Mouse (Mus musculus) liver, embryonic 13.5 days (tissue): ENCODE data around the gene Gsdma3. TPM values are rescaled to one million over a fixed set of nuclear protein-coding genes. Genes with fewer than 3 reads are reported as not detected.
"Not testable (repeated sequence)": the region's sequence is repeated elsewhere in the genome, so short reads cannot be mapped to it uniquely, and the experiment has no call there.

Experiments
- ATAC-seq: fragments of 200-750 bp; cut with Nextera tagmentation; 2 replicates; pipeline ENCODE4 v1.8.0; 2017; ENCODE audit warnings: low read depth, mild to moderate bottlenecking, moderate number of reproducible peaks, moderate library complexity
- DNase-seq: peaks from one replicate; pipeline ENCODE4 v3.0.0; 2022
- H3K27ac ChIP-seq: fragments of 300-500 bp; sonication (generic); 2 replicates; pipeline ENCODE4 v1.5.1; 2015; ENCODE audit warnings: moderate library complexity, mild to moderate bottlenecking, inconsistent platforms
- H3K27me3 ChIP-seq: fragments of 300-500 bp; sonication (generic); 2 replicates; pipeline ENCODE4 v1.6.1; 2015; ENCODE audit warnings: mild to moderate bottlenecking, inconsistent platforms
- H3K36me3 ChIP-seq: fragments of 300-500 bp; sonication (generic); 2 replicates; pipeline ENCODE4 v1.6.1; 2015; ENCODE audit warnings: mild to moderate bottlenecking, inconsistent platforms
- H3K4me1 ChIP-seq: fragments of 300-500 bp; sonication (generic); replicated peaks from 2 replicates; pipeline ENCODE4 v1.6.1; 2015; ENCODE audit warnings: inconsistent platforms
- H3K4me2 ChIP-seq: fragments of 300-500 bp; sonication (generic); 2 replicates; pipeline ENCODE4 v1.6.1; 2015; ENCODE audit warnings: inconsistent platforms, mild to moderate bottlenecking, moderate library complexity
- H3K4me3 ChIP-seq: fragments of 300-500 bp; sonication (generic); replicated peaks from 2 replicates; pipeline ENCODE4 v1.5.1; 2015; ENCODE audit warnings: mild to moderate bottlenecking, inconsistent platforms
- H3K9ac ChIP-seq: fragments of 300-500 bp; sonication (generic); 2 replicates; pipeline ENCODE4 v1.6.1; 2015; ENCODE audit warnings: mild to moderate bottlenecking, inconsistent platforms
- H3K9me3 ChIP-seq: fragments of 300-500 bp; sonication (generic); replicated peaks from 2 replicates; pipeline ENCODE4 v1.6.1; 2016; ENCODE audit warnings: inconsistent platforms
- WGBS: fragments of 180-500 bp; shearing (Covaris S2); methylation state at CpG from one replicate; pipeline ENCODE4 v1.1.7; 2015; ENCODE audit not compliant: insufficient replicate concordance; 5-methylcytosine and 5-hydroxymethylcytosine counted together
- polyA plus RNA-seq: library from polyadenylated mRNA; unstranded; fragments of >200 nt; fragmentation: Nextera tagmentation; extraction: Ambion mirVana; gene quantifications from 2 replicates; pipeline ENCODE4 v1.2.1, GENCODE M21; 2015

Gsdma3 gene
- polyA plus RNA-seq, 1 experiment from 2014 or later: not detected

DNA sequence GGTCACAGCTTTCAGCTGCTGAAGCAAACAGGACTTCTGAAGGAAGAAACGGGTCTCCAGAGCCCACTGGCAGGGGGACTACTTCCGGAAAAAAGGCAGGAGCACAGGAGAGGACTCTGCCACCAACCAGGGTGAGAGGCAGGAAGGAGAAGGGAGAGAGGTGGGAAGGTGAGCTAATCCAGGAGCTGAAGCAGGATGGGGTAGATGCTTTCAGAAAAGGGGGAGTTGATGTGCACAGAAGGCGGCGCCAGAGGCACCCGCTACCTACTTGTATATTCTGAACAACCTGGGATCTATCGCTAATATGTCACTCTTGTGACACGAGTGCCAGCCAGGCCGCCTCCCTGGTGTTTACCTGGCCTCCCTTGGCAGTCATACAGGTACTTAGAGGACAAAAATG, 28.2 kb upstream of the Gsdma3 start, which contains the start of gene Lrrc3c:
Lrrc3c (plus strand) TSS at position 301 of the 400 bp plus-strand sequence.
- 73% methylated on average over 8 of the region's 8 CpGs for WGBS
- ATAC-seq (no peak), DNase-seq (no peak)
- H3K4me2 ChIP-seq: no peak within 1 kb of the TSS
- H3K9me3 ChIP-seq: no peaks in the 10 kb centered on the region
- peaks cover 22% of the 10 kb centered on the region for H3K4me1 ChIP-seq
- no peak within 1 kb of the TSS for H3K4me3 ChIP-seq
- peak within 1 kb of the TSS; percentile 16; the same call in 1 of the 2 replicates for H3K27ac ChIP-seq
- H3K36me3 ChIP-seq: no peaks in the 10 kb centered on the region
- peaks cover 52% of the 10 kb centered on the region for H3K27me3 ChIP-seq
- H3K9ac ChIP-seq: no peak within 1 kb of the TSS

DNA sequence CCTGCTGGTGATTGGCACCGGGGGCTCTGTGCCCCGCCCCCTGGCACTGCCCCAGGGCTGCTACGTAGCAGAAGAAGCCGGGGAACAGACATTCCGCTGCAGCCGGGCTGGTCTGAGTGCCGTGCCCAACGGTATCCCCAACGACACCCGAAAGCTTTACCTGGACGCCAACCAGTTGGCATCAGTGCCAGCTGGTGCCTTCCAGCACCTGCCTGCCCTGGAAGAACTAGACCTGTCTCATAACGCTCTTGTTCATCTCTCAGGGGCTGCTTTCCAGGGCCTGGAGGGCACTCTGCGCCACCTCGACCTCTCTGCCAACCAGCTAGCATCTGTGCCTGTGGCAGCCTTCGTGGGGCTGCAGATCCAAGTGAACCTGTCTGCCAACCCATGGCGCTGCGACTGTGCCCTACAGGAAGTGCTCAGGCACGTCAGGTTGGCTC, 27.3 kb upstream of the Gsdma3 start:
- ATAC-seq: no peak
- Histone ChIP-seq H3K4me1 (peaks cover 18% of the 10 kb centered on the region), H3K9ac (no peak overlapping the region), H3K27ac (no peak overlapping the region), H3K4me3 (no peak overlapping the region), H3K36me3 (no peaks in the 10 kb centered on the region), H3K4me2 (no peak overlapping the region), H3K9me3 (no peaks in the 10 kb centered on the region), H3K27me3 (peaks cover 55% of the 10 kb centered on the region)
- 56% methylated on average over 18 of the region's 18 CpGs for WGBS
- DNase-seq: no peak

DNA sequence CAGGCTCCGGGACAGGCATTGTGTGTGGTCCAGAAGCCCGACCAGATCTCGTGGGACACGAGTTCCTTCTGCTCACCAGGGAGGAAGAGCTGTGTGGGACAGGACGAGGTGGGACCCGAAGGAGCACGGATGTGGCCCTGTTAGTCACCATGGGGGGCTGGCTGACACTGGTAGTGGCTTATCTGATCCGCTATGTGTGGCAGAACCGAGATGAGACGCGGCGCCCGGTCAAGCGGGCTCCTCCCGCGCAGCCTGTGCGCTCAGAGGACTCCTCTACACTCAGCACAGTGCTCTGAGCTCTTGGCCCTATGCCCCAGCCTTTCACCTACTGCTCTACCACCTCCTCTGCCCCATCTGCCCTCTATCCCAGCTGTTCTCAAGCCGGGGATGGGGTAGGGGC, 26.9 kb upstream of the Gsdma3 start:
- no peak overlapping the region for H3K4me2 ChIP-seq
- DNase-seq (no peak), ATAC-seq (no peak)
- peaks cover 18% of the 10 kb centered on the region for H3K4me1 ChIP-seq
- no peaks in the 10 kb centered on the region for H3K36me3 ChIP-seq
- no peak overlapping the region for H3K27ac ChIP-seq
- WGBS: 23% methylated on average over 18 of the region's 18 CpGs
- H3K4me3 ChIP-seq: no peak overlapping the region
- peaks cover 55% of the 10 kb centered on the region for H3K27me3 ChIP-seq
- H3K9me3 ChIP-seq: no peaks in the 10 kb centered on the region
- no peak overlapping the region for H3K9ac ChIP-seq

DNA sequence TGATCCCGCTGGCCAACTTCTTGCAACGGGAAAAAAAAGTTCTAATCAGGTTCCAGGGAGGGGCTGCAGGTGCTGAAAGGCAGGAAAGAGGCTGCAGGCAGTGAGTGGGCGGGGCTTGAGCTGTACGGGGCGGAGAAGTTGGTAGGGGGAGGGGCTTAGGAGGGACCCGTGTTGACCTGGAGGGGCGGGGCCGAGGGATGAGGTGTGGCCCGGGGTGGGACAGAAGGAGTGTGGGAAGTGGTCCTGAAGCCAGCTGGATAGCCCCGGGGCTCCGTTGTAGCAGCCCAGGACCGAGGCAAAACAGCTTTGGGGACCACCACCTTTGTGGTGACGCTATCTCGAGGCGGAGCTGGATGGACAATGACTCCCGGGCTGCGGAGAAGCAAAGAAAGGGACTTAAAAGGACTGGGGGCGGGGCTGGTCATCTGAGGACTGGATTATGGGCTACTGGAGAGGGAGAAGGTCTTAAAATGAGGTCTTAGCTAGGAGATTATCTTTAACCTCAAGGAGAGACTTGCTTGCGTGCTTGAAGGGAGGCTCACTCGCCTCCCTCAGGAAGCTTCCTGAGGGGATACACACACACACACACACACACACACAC, 24.0 kb upstream of the Gsdma3 start:
- no peaks in the 10 kb centered on the region for H3K36me3 ChIP-seq
- no peak overlapping the region for H3K9ac ChIP-seq
- no peaks in the 10 kb centered on the region for H3K9me3 ChIP-seq
- peak overlapping the region; percentile 56 for H3K4me2 ChIP-seq
- WGBS: 1% methylated on average over 20 of the region's 20 CpGs
- ATAC-seq: peak; percentile 44; the same call in 1 of the 2 replicates
- H3K27me3 ChIP-seq: peaks cover 67% of the 10 kb centered on the region
- peak overlapping the region; percentile 32 for H3K4me3 ChIP-seq
- H3K27ac ChIP-seq: no peak overlapping the region
- peaks cover 16% of the 10 kb centered on the region for H3K4me1 ChIP-seq
- DNase-seq: peak; percentile 68

DNA sequence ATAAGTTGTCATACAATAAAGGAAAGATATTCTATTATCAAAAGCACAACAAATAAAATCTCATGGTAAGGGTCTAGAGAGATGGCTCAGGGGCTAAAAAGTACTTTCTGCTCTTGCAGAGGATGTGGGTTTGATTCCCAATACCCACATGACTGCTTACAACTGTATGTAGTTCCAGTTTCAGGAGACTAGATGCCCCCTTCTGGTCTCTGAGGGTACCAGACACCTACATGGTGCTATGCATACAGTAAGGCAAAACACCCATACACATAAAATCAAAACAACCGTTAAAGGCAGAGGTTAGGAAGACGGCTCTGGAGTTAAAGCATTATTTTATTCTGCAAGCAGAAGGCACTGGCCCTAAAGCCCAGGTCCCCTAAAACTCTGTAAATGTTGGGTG, 22.2 kb upstream of the Gsdma3 start:
- Histone ChIP-seq H3K4me1 (peaks cover 15% of the 10 kb centered on the region), H3K4me2 (no peak overlapping the region), H3K27me3 (peaks cover 58% of the 10 kb centered on the region), H3K4me3 (no peak overlapping the region), H3K36me3 (no peaks in the 10 kb centered on the region), H3K9ac (no peak overlapping the region), H3K27ac (no peak overlapping the region), H3K9me3 (no peaks in the 10 kb centered on the region)
- WGBS: 54% methylated on average over 2 of the region's 2 CpGs
- ATAC-seq (no peak), DNase-seq (no peak)

DNA sequence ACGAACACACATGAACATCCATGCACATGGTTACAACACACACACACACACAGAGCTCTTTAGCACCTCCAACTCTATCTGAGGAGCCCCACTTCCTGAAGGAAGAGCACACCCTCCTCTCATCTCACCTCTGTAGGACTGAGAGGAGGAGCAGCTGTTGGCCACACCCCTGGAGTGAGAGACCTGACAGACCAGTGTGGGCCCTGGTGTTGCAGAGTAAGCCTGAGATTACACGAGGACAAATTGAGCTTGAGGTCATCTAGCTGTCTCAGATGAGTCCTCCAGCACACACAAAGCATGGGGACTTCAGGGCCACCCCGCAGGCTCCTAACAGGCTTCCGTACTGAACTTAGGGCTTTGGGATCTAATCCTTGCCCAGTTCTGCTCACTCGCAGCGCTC, 21.2 kb upstream of the Gsdma3 start:
- ATAC-seq, H3K36me3 ChIP-seq, DNase-seq, H3K27ac ChIP-seq, H3K4me2 ChIP-seq, H3K9ac ChIP-seq, H3K9me3 ChIP-seq, H3K4me3 ChIP-seq: not testable (repeated sequence)
- peaks cover 56% of the 10 kb centered on the region for H3K27me3 ChIP-seq
- peaks cover 11% of the 10 kb centered on the region for H3K4me1 ChIP-seq
- WGBS: 48% methylated on average over 6 of the region's 6 CpGs

DNA sequence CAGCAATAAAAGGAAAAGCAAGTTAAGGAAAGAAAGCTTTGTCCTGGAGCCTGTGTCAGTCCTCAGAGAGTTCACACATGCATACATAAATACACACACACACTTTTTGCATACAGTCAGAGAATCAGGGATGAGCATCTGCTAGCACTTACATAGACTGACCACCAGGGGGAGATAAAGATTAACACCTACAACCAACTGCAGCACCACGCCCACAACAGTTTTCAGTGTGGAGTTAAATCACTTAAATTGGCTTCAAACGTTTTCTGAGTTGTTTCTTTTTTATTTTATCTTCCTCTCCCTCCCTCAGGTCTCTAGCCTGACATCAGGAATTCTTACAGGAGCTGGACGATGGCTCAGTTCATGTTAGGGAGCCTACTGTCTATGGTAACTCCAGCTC, 19.4 kb upstream of the Gsdma3 start:
- no peak for ATAC-seq
- DNase-seq: no peak

DNA sequence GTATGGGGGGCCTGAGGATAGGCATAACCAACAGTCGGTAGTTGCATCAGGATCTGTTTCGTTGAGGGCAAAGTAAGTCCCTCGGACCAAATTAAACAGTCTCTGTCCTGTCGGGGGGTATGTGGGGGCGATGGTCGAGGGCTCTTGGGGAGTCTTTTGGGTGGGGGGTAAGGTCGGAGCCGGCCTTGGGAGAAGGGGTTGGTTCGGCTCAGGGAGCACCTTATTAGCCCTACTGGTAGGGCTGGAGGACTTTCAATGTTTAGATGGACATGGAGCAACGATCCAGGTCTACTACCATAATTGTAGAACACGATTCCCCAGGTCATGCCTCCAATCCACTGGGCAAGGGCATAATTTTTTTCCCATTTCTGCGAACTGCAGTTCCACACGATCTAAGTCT, 5.4 kb upstream of the Gsdma3 start:
- no peak for DNase-seq
- WGBS: 80% methylated on average over 13 of the region's 13 CpGs
- H3K4me3 ChIP-seq: no peak overlapping the region
- no peak overlapping the region for H3K27ac ChIP-seq
- H3K4me2 ChIP-seq: no peak overlapping the region
- H3K27me3 ChIP-seq: no peaks in the 10 kb centered on the region
- H3K9ac ChIP-seq: no peak overlapping the region
- H3K9me3 ChIP-seq: 0 out of 2 replicates have a peak, but pooled peaks cover 10% of the 10 kb centered on the region
- no peaks in the 10 kb centered on the region for H3K36me3 ChIP-seq
- no peak for ATAC-seq
- no peaks in the 10 kb centered on the region for H3K4me1 ChIP-seq

More for the DNA sequence above, 19.4 kb upstream of the Gsdma3 start:
- H3K4me2 ChIP-seq: no peak overlapping the region
- 9% methylated on average over 3 of the region's 3 CpGs for WGBS
- H3K36me3 ChIP-seq: no peaks in the 10 kb centered on the region
- no peaks in the 10 kb centered on the region for H3K9me3 ChIP-seq
- H3K27me3 ChIP-seq: peaks cover 38% of the 10 kb centered on the region
- H3K4me3 ChIP-seq: no peak overlapping the region
- no peak overlapping the region for H3K27ac ChIP-seq
- peaks cover 7% of the 10 kb centered on the region for H3K4me1 ChIP-seq
- no peak overlapping the region for H3K9ac ChIP-seq

DNA sequence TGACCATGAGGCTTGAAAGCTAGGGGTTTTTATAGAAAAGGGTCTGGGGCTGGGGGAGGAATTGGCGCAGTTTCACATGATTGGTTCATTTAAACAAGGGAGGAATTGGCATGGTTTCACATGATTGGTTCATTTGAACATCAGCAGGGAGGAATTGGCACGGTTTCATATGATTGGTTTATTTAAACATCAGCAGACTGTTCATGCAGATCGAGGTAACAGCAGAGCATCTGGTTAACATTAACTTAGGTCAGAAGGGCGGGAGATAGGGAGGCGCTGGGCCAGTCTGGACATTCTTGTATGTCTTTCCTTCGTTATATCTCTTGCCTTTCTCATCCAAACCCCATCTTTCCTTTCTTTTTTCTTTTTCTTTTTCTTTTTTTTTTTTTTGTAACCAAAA, 2.2 kb upstream of the Gsdma3 start:
- H3K9me3 ChIP-seq, H3K27ac ChIP-seq, ATAC-seq, H3K4me1 ChIP-seq, H3K4me2 ChIP-seq, H3K36me3 ChIP-seq, H3K4me3 ChIP-seq, H3K9ac ChIP-seq, DNase-seq, H3K27me3 ChIP-seq: not testable (repeated sequence)
- 67% methylated on average over 6 of the region's 6 CpGs for WGBS

DNA sequence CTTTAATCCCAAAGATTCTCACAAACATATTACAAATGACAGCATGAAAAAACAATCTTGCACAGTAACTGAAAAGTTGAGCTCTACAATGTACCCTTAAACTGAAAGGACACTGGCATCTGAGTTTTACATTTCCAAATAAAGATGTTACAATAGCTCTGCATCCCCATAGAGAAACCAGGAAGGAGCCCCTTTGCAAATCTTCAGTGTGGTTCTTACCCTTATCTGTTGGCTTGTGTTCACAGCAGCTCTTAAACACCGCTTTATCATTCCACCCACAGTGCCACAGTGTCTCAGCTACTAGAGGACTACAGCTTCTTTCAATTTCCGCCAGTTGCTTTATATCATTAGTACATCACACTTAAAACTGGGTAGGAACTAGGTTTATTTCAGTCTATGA, 1.8 kb upstream of the Gsdma3 start:
- H3K4me1 ChIP-seq, ATAC-seq, H3K27me3 ChIP-seq, H3K9ac ChIP-seq, H3K27ac ChIP-seq, DNase-seq, H3K36me3 ChIP-seq, H3K4me2 ChIP-seq, H3K4me3 ChIP-seq, H3K9me3 ChIP-seq: not testable (repeated sequence)
- 65% methylated on average over 2 of the region's 2 CpGs for WGBS

DNA sequence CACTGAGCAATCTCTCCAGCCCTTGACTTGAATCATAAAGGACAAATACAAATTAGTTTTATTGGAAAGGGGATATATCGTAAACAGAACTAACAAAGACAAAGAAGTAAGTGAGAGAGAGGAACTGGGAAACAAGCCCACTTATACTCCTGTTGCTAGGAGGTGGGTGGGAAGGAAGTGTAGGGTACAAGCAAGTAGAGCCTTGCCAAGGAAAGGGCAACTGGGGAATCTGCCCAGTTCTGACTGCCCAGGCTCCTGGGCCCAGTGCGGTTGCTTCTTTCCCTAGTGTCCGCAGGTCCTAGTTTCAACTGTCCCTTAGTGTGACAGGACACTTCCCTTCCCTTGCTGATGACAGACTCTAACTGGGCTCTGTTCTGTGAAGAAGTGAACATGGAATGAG, 2.5 kb downstream of the Gsdma3 start:
- Histone ChIP-seq H3K9me3 (0 out of 2 replicates have a peak, but pooled peaks cover 4% of the 10 kb centered on the region), H3K27me3 (peaks cover 7% of the 10 kb centered on the region; the same call in 1 of the 2 replicates), H3K4me2 (no peak overlapping the region), H3K4me1 (no peaks in the 10 kb centered on the region), H3K36me3 (no peaks in the 10 kb centered on the region), H3K9ac (no peak overlapping the region), H3K4me3 (no peak overlapping the region), H3K27ac (no peak overlapping the region)
- DNase-seq (no peak), ATAC-seq (no peak)
- WGBS: 87% methylated on average over 3 of the region's 3 CpGs

DNA sequence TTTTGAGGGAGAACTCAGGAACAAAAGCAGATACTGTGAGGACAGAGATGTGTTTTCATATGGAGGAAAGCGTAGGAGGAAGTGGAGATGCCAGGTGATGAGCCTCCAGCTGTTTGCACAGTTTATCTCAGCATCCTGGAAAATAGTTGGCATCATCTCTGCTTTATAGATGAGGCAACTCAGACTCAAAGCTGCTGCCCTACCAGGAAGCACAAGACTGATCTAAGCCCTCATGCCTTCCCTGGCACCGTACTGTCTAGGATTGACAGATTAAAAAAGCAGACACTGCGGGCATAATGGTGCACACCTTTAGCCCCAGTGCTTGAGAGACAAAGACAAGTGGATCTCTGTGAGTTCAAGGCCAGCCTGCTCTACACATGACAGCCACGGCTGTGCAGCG, 4.5 kb downstream of the Gsdma3 start:
- no peak overlapping the region for H3K4me2 ChIP-seq
- ATAC-seq (no peak), DNase-seq (no peak)
- H3K36me3 ChIP-seq: no peaks in the 10 kb centered on the region
- H3K9me3 ChIP-seq: no peaks in the 10 kb centered on the region
- 72% methylated on average over 5 of the region's 5 CpGs for WGBS
- H3K27me3 ChIP-seq: peaks cover 7% of the 10 kb centered on the region; the same call in 1 of the 2 replicates
- H3K9ac ChIP-seq: no peak overlapping the region
- no peak overlapping the region for H3K27ac ChIP-seq
- H3K4me3 ChIP-seq: no peak overlapping the region
- no peaks in the 10 kb centered on the region for H3K4me1 ChIP-seq
